Comparison of ENCODE assay signal across 27 mouse cellular contexts in genomic region chr3:107230527-107230926, GRCm38 (mm10). TPM values are rescaled to one million over a fixed set of nuclear protein-coding genes. Genes with fewer than 3 reads are reported as not detected.
A peak's percentile ranks its signal among the peaks of the same experiment; 100 is the strongest.
DNase-seq lines count a peak whose midpoint lies in the region; ATAC-seq and TF ChIP-seq lines count a peak whose summit lies in the region.
"Had no signal": no experiment of that assay in that cellular context is flagged by ENCODE, and none has a peak within 500 bp of the region (broad histone marks: within the 10 kb centered on the region; RNA-seq: fewer than 3 reads in every experiment).

TSS of gene A630076J17Rik (plus strand) at chr3:107230614.

- TF ChIP-seq CTCF in gastrocnemius, adult 2 months (IDR thresholded peaks at IDR 0.05) = no peak

- peak within 1 kb of the TSS; percentile 55 for H3K27ac ChIP-seq in gastrocnemius, adult 2 months
- no peak within 1 kb of the TSS for H3K27ac ChIP-seq in kidney, embryonic 15.5 days
- H3K27ac ChIP-seq in kidney, embryonic 16.5 days (ENCODE audit: low read length) = no peak within 1 kb of the TSS
- 0 out of 2 replicates have a peak within 1 kb of the TSS, but pooled peaks have one; percentile 31 for H3K27ac ChIP-seq in lung, embryonic 15.5 days
- H3K27ac ChIP-seq: embryonic facial prominence, embryonic 12.5 days; left cerebral cortex, adult 2 months; liver, embryonic 15.5 days had no signal

- no peaks in the 10 kb centered on the region for H3K9me3 ChIP-seq in kidney, embryonic 15.5 days (replicated peaks)
- no peaks in the 10 kb centered on the region for H3K9me3 ChIP-seq in kidney, embryonic 16.5 days (ENCODE audit: low read length)
- no peaks in the 10 kb centered on the region for H3K9me3 ChIP-seq in lung, embryonic 15.5 days
- H3K9me3 ChIP-seq: embryonic facial prominence, embryonic 12.5 days; heart, embryonic 12.5 days; liver, embryonic 15.5 days; megakaryocyte, embryonic 14.5 days had no signal

- 25% methylated on average over 1 of the region's 1 CpGs for WGBS in kidney, embryonic 15.5 days
- WGBS in kidney, embryonic 16.5 days = 5% methylated on average over 1 of the region's 1 CpGs
- WGBS in lung, embryonic 15.5 days = 12% methylated on average over 1 of the region's 1 CpGs

- ATAC-seq in kidney, embryonic 15.5 days (replicated peaks; ENCODE audit: low FRiP score) = 0 out of 2 replicates have a peak, but pooled peaks have one; percentile 14
- ATAC-seq in kidney, embryonic 16.5 days (ENCODE audit: low FRiP score, low TSS enrichment) = no peak
- no peak for ATAC-seq in lung, embryonic 15.5 days (ENCODE audit: borderline replicate concordance, extremely low read depth, low FRiP score, low TSS enrichment)
- ATAC-seq: forebrain, embryonic 14.5 days; hindbrain, embryonic 16.5 days; midbrain, embryonic 16.5 days had no signal

- no peak within 1 kb of the TSS for H3K4me2 ChIP-seq in kidney, embryonic 15.5 days
- H3K4me2 ChIP-seq in kidney, embryonic 16.5 days (replicated peaks; ENCODE audit: low read depth, low read length) = no peak within 1 kb of the TSS
- H3K4me2 ChIP-seq in lung, embryonic 15.5 days = no peak within 1 kb of the TSS
- H3K4me2 ChIP-seq: embryonic facial prominence, embryonic 12.5 days; heart, embryonic 12.5 days; liver, embryonic 15.5 days had no signal

- no peak within 1 kb of the TSS for H3K9ac ChIP-seq in kidney, embryonic 15.5 days
- H3K9ac ChIP-seq in kidney, embryonic 16.5 days (replicated peaks; ENCODE audit: low read length) = no peak within 1 kb of the TSS
- no peak within 1 kb of the TSS for H3K9ac ChIP-seq in lung, embryonic 15.5 days
- H3K9ac ChIP-seq: embryonic facial prominence, embryonic 12.5 days; heart, embryonic 12.5 days; liver, embryonic 15.5 days had no signal

- H3K4me1 ChIP-seq in kidney, embryonic 15.5 days = 0 out of 2 replicates have a peak, but pooled peaks cover 9% of the 10 kb centered on the region
- peaks cover 3% of the 10 kb centered on the region; the same call in 1 of the 2 replicates for H3K4me1 ChIP-seq in kidney, embryonic 16.5 days (ENCODE audit: insufficient read depth, low read length)
- H3K4me1 ChIP-seq in lung, embryonic 15.5 days = peaks cover 15% of the 10 kb centered on the region

- no peaks in the 10 kb centered on the region for H3K36me3 ChIP-seq in kidney, embryonic 15.5 days
- no peaks in the 10 kb centered on the region for H3K36me3 ChIP-seq in kidney, embryonic 16.5 days (ENCODE audit: insufficient read depth, low read length)
- H3K36me3 ChIP-seq in lung, embryonic 15.5 days = no peaks in the 10 kb centered on the region
- H3K36me3 ChIP-seq: embryonic facial prominence, embryonic 12.5 days; heart, embryonic 12.5 days; liver, embryonic 15.5 days had no signal

- intact Hi-C loops in gastrocnemius, adult 2 months (cut with DNase I) = loop anchor here (5.0 kb wide), 1 partner anchor 142 kb away; no protein-coding TSS in a partner anchor

- H3K4me3 ChIP-seq in gastrocnemius, adult 2 months = no peak within 1 kb of the TSS
- no peak within 1 kb of the TSS for H3K4me3 ChIP-seq in kidney, embryonic 15.5 days (replicated peaks)
- no peak within 1 kb of the TSS for H3K4me3 ChIP-seq in kidney, embryonic 16.5 days (ENCODE audit: low read length)
- H3K4me3 ChIP-seq in lung, embryonic 15.5 days = no peak within 1 kb of the TSS
- H3K4me3 ChIP-seq: embryonic facial prominence, embryonic 12.5 days; erythroblast, embryonic 14.5 days; heart, embryonic 12.5 days; left cerebral cortex, adult 2 months; liver, embryonic 15.5 days; megakaryocyte, embryonic 14.5 days had no signal

- 0 out of 2 replicates have a peak, but pooled peaks cover 9% of the 10 kb centered on the region for H3K27me3 ChIP-seq in kidney, embryonic 15.5 days
- no peaks in the 10 kb centered on the region for H3K27me3 ChIP-seq in kidney, embryonic 16.5 days (ENCODE audit: insufficient read depth, low read length)
- no peaks in the 10 kb centered on the region for H3K27me3 ChIP-seq in lung, embryonic 15.5 days
- H3K27me3 ChIP-seq: embryonic facial prominence, embryonic 12.5 days had no signal

- no peak for DNase-seq in gastrocnemius, adult 2 months
- DNase-seq in gastrocnemius, adult 18-20 months (ENCODE audit: low spot score) = no peak
- DNase-seq in lung, postnatal 4 days = no peak
- peak; percentile 71 for DNase-seq in yolk sac, embryonic 10.5 days (ENCODE audit: low spot score)
- no peak for DNase-seq in thymus, postnatal 4 days
- DNase-seq: cerebellum, postnatal 10 days; gastrocnemius, postnatal 36 days; kidney, postnatal 14 days; layer of hippocampus, adult 9-11 months; left cerebral cortex, postnatal 4 days; lung, postnatal 14 days; retina, postnatal 1 day; thymus, postnatal 36 days had no signal

RNA-seq across cellular contexts. Expression of gene A630076J17Rik, which starts in this region (rescaled TPM):
- not detected for total RNA-seq in gastrocnemius, adult 2 months (2021)
- not detected for total RNA-seq in gastrocnemius, adult 18-20 months (2021)
- not detected in 2 replicates for polyA plus RNA-seq in kidney, embryonic 15.5 days (2015; fragmentation: Nextera tagmentation; extraction: Ambion mirVana)
- not detected in 2 replicates for polyA plus RNA-seq in kidney, embryonic 16.5 days (2015; fragmentation: Nextera tagmentation; extraction: Ambion mirVana)
- polyA plus RNA-seq in lung, embryonic 15.5 days (2015; fragmentation: Nextera tagmentation; extraction: Ambion mirVana) = 0.15 and 0.44 TPM in 2 replicates
- total RNA-seq: adrenal gland, adult 2 months; gastrocnemius, postnatal 36 days; hematopoietic stem cell, adult 5-6 weeks; left cerebral cortex, adult 2 months; left cerebral cortex, postnatal 4 days had no signal
- polyA plus RNA-seq: adrenal gland, adult 2 months; embryonic facial prominence, embryonic 12.5 days; erythroblast, embryonic 14.5 days; forebrain, embryonic 14.5 days; heart, embryonic 12.5 days; hindbrain, embryonic 16.5 days; liver, embryonic 15.5 days; midbrain, embryonic 16.5 days had no signal

Comparison
In these comparisons a context has a peak if more than half of its experiments do, and no peak if none do; other contexts are left out.
1. Peak in ATAC-seq in kidney, embryonic 15.5 days; RNA of the gene not detected or under 1 TPM.
2. H3K27ac ChIP-seq: peak in gastrocnemius, adult 2 months (single experiment) and lung, embryonic 15.5 days (single experiment); none in kidney, embryonic 15.5 days (single experiment) and kidney, embryonic 16.5 days (single experiment).